27 mouse cellular contexts compared by ENCODE assay signal in genomic region chr8:65085680-65086079, GRCm38 (mm10). TPM values are rescaled to one million over a fixed set of nuclear protein-coding genes. Genes with fewer than 3 reads are reported as not detected.
DNase-seq lines count a peak whose midpoint lies in the region; ATAC-seq and TF ChIP-seq lines count a peak whose summit lies in the region.
"Had no signal": no experiment of that assay in that cellular context is flagged by ENCODE, and none has a peak within 500 bp of the region (broad histone marks: within the 10 kb centered on the region; RNA-seq: fewer than 3 reads in every experiment).

No protein-coding gene starts in this region.

- TF ChIP-seq POLR2A in kidney, adult 2 months (IDR thresholded peaks at IDR 0.05; ENCODE audit: low read depth, low read length): no peak

- no peak for ATAC-seq in midbrain, postnatal 0 days (ENCODE audit: low FRiP score)
- ATAC-seq: activated CD4-positive, CD25-positive, alpha-beta regulatory T cell, adult 4 months; forebrain, embryonic 13.5 days had no signal

- H3K9ac ChIP-seq in midbrain, postnatal 0 days (replicated peaks; ENCODE audit: low read length, poor library complexity, severe bottlenecking): no peak overlapping the region
- H3K9ac ChIP-seq: embryonic facial prominence, embryonic 12.5 days; forebrain, embryonic 13.5 days; limb, embryonic 15.5 days; lung, embryonic 15.5 days; midbrain, embryonic 12.5 days; neural tube, embryonic 12.5 days had no signal

- no peaks in the 10 kb centered on the region for H3K27me3 ChIP-seq in kidney, adult 2 months (replicated peaks; ENCODE audit: control insufficient read depth, insufficient read depth, low read length)
- H3K27me3 ChIP-seq in midbrain, postnatal 0 days (ENCODE audit: insufficient read depth, low read length): no peaks in the 10 kb centered on the region
- H3K27me3 ChIP-seq in midbrain, embryonic 10.5 days (ENCODE audit: low read depth, poor library complexity, severe bottlenecking): no peaks in the 10 kb centered on the region
- H3K27me3 ChIP-seq: embryonic facial prominence, embryonic 12.5 days; forebrain, embryonic 13.5 days; limb, embryonic 15.5 days; lung, embryonic 15.5 days; midbrain, embryonic 12.5 days; neural tube, embryonic 12.5 days had no signal

- DNase-seq in kidney, adult 2 months: no peak
- DNase-seq in kidney, adult 18-20 months: no peak
- no peak for DNase-seq in midbrain, postnatal 0 days (ENCODE audit: low spot score)
- DNase-seq in midbrain, embryonic 10.5 days (ENCODE audit: low spot score): no peak
- peak; percentile 8 for DNase-seq in NIH3T3 (ENCODE audit: low read depth)
- DNase-seq in gastrocnemius, postnatal 14 days: no peak
- DNase-seq in cerebellum, adult 18-20 months: no peak
- DNase-seq: adrenal gland, postnatal 14 days; cerebellum, adult 8-10 months; gastrocnemius, postnatal 25 days; kidney, adult 9 months; kidney, postnatal 4 days; right cerebral cortex, adult 18-20 months had no signal

- H3K27ac ChIP-seq in kidney, adult 2 months (ENCODE audit: insufficient read depth, low read depth, low read length): no peak overlapping the region
- H3K27ac ChIP-seq in midbrain, postnatal 0 days (ENCODE audit: low read depth, low read length): no peak overlapping the region
- no peak overlapping the region for H3K27ac ChIP-seq in midbrain, embryonic 10.5 days (replicated peaks)
- H3K27ac ChIP-seq: embryonic facial prominence, embryonic 12.5 days; forebrain, embryonic 13.5 days; limb, embryonic 15.5 days; lung, embryonic 15.5 days; midbrain, embryonic 12.5 days; neural tube, embryonic 12.5 days had no signal

- no peaks in the 10 kb centered on the region for H3K9me3 ChIP-seq in midbrain, postnatal 0 days (ENCODE audit: low read length)
- H3K9me3 ChIP-seq in midbrain, embryonic 10.5 days (replicated peaks): no peaks in the 10 kb centered on the region
- H3K9me3 ChIP-seq: embryonic facial prominence, embryonic 12.5 days; forebrain, embryonic 13.5 days; limb, embryonic 15.5 days; lung, embryonic 15.5 days; midbrain, embryonic 12.5 days; neural tube, embryonic 12.5 days had no signal

- no peaks in the 10 kb centered on the region for H3K36me3 ChIP-seq in kidney, adult 2 months (ENCODE audit: control insufficient read depth, insufficient read depth, low read length)
- no peaks in the 10 kb centered on the region for H3K36me3 ChIP-seq in midbrain, postnatal 0 days (ENCODE audit: insufficient read depth, low read length)
- no peaks in the 10 kb centered on the region for H3K36me3 ChIP-seq in midbrain, embryonic 10.5 days
- H3K36me3 ChIP-seq: embryonic facial prominence, embryonic 12.5 days; limb, embryonic 15.5 days; lung, embryonic 15.5 days; midbrain, embryonic 12.5 days; neural tube, embryonic 12.5 days had no signal

- no peak overlapping the region for H3K4me2 ChIP-seq in midbrain, postnatal 0 days (ENCODE audit: low read depth, low read length, poor library complexity, severe bottlenecking)
- H3K4me2 ChIP-seq: embryonic facial prominence, embryonic 12.5 days; forebrain, embryonic 13.5 days; limb, embryonic 15.5 days; lung, embryonic 15.5 days; midbrain, embryonic 12.5 days; neural tube, embryonic 12.5 days had no signal

- TF ChIP-seq CTCF in kidney, adult 2 months (conservative IDR thresholded peaks at IDR 0.05; ENCODE audit: insufficient read depth, insufficient read length, low read depth, low read length): 0 out of 2 replicates have a peak, but pooled peaks have one; percentile 20
- peak; percentile 30 for TF ChIP-seq CTCF in midbrain, postnatal 0 days (IDR thresholded peaks at IDR 0.05)

- H3K4me3 ChIP-seq in kidney, adult 2 months (ENCODE audit: insufficient read depth, low read depth, low read length): no peak overlapping the region
- H3K4me3 ChIP-seq in midbrain, postnatal 0 days (ENCODE audit: low read depth, low read length): no peak overlapping the region
- no peak overlapping the region for H3K4me3 ChIP-seq in midbrain, embryonic 10.5 days
- H3K4me3 ChIP-seq: embryonic facial prominence, embryonic 12.5 days; erythroblast, embryonic 14.5 days; forebrain, embryonic 13.5 days; limb, embryonic 15.5 days; lung, embryonic 15.5 days; midbrain, embryonic 12.5 days; neural tube, embryonic 12.5 days had no signal

- no peaks in the 10 kb centered on the region for H3K4me1 ChIP-seq in kidney, adult 2 months (ENCODE audit: control insufficient read depth, insufficient read depth, low read length)
- no peaks in the 10 kb centered on the region for H3K4me1 ChIP-seq in midbrain, postnatal 0 days (ENCODE audit: insufficient read depth, low read length)
- H3K4me1 ChIP-seq in midbrain, embryonic 10.5 days: peaks cover 8% of the 10 kb centered on the region; the same call in 1 of the 2 replicates
- H3K4me1 ChIP-seq: embryonic facial prominence, embryonic 12.5 days; lung, embryonic 15.5 days had no signal

- WGBS in kidney, adult 2 months: 73% methylated on average over 2 of the region's 2 CpGs
- WGBS in midbrain, postnatal 0 days: 79% methylated on average over 2 of the region's 2 CpGs
- WGBS in midbrain, embryonic 10.5 days: 67% methylated on average over 2 of the region's 2 CpGs

- intact Hi-C loops in gastrocnemius, postnatal 14 days (cut with DNase I; ENCODE audit: low total_unique reads): no loop called here

RNA-seq across cellular contexts. Expression of gene Gm10663, which starts 10.8 kb away (rescaled TPM):
- not detected in 2 replicates for polyA plus RNA-seq in kidney, adult 2 months (2012; rRNA removed)
- total RNA-seq in midbrain, postnatal 0 days (2014; rRNA removed): not detected in 2 replicates
- polyA plus RNA-seq in midbrain, postnatal 0 days (2015; fragmentation: Nextera tagmentation; extraction: Ambion mirVana): not detected in 2 replicates
- polyA plus RNA-seq in midbrain, embryonic 10.5 days (2016; fragmentation: Nextera tagmentation; extraction: Ambion mirVana): not detected in 2 replicates
- not detected for total RNA-seq in gastrocnemius, postnatal 14 days (2021)
- total RNA-seq: adrenal gland, postnatal 14 days; common myeloid progenitor, adult 5-6 weeks; gastrocnemius, postnatal 25 days; heart, adult 8-10 months; hematopoietic stem cell, adult 5-6 weeks; left cerebral cortex, adult 18-20 months; left cerebral cortex, postnatal 36 days had no signal
- polyA plus RNA-seq: activated CD4-positive, CD25-positive, alpha-beta regulatory T cell, adult 4 months; embryonic facial prominence, embryonic 12.5 days; erythroblast, embryonic 14.5 days; forebrain, embryonic 13.5 days; heart, embryonic 16.5 days; limb, embryonic 15.5 days; lung, embryonic 15.5 days; midbrain, embryonic 12.5 days; neural tube, embryonic 12.5 days had no signal

RNA-seq across cellular contexts. Expression of gene BC030870, which starts 43.7 kb away (rescaled TPM):
- 0.08 TPM in 1 of 2 replicates, not detected in the other for polyA plus RNA-seq in kidney, adult 2 months (2012; rRNA removed)
- total RNA-seq in midbrain, postnatal 0 days (2014; rRNA removed): not detected in 2 replicates
- polyA plus RNA-seq in midbrain, postnatal 0 days (2015; fragmentation: Nextera tagmentation; extraction: Ambion mirVana): 0.10 and 0.15 TPM in 2 replicates
- not detected in 2 replicates for polyA plus RNA-seq in midbrain, embryonic 10.5 days (2016; fragmentation: Nextera tagmentation; extraction: Ambion mirVana)
- not detected for total RNA-seq in gastrocnemius, postnatal 14 days (2021)
- total RNA-seq: adrenal gland, postnatal 14 days; common myeloid progenitor, adult 5-6 weeks; gastrocnemius, postnatal 25 days; heart, adult 8-10 months; hematopoietic stem cell, adult 5-6 weeks; left cerebral cortex, adult 18-20 months; left cerebral cortex, postnatal 36 days had no signal
- polyA plus RNA-seq: erythroblast, embryonic 14.5 days; forebrain, embryonic 13.5 days; limb, embryonic 15.5 days; midbrain, embryonic 12.5 days; neural tube, embryonic 12.5 days had no signal

RNA-seq across cellular contexts. Expression of gene Apela, which starts 48.5 kb away (rescaled TPM):
- 79.9 and 119 TPM in 2 replicates for polyA plus RNA-seq in kidney, adult 2 months (2012; rRNA removed)
- total RNA-seq in midbrain, postnatal 0 days (2014; rRNA removed): not detected in 2 replicates
- polyA plus RNA-seq in midbrain, postnatal 0 days (2015; fragmentation: Nextera tagmentation; extraction: Ambion mirVana): 0.54 and 0.64 TPM in 2 replicates
- 1.5 and 1.6 TPM in 2 replicates for polyA plus RNA-seq in midbrain, embryonic 10.5 days (2016; fragmentation: Nextera tagmentation; extraction: Ambion mirVana)
- not detected for total RNA-seq in gastrocnemius, postnatal 14 days (2021)
- total RNA-seq: adrenal gland, postnatal 14 days; common myeloid progenitor, adult 5-6 weeks; gastrocnemius, postnatal 25 days; heart, adult 8-10 months; hematopoietic stem cell, adult 5-6 weeks; left cerebral cortex, adult 18-20 months; left cerebral cortex, postnatal 36 days had no signal
- polyA plus RNA-seq: activated CD4-positive, CD25-positive, alpha-beta regulatory T cell, adult 4 months; erythroblast, embryonic 14.5 days had no signal

Comparison
In these comparisons a context has a peak if more than half of its experiments do, and no peak if none do; other contexts are left out.
1. RNA of gene Apela, which starts 48.5 kb away (polyA plus RNA-seq): 79.9 to 119 TPM in kidney, adult 2 months; 1.5 to 1.6 TPM in midbrain, embryonic 10.5 days and 0.54 to 0.64 TPM in midbrain, postnatal 0 days; every median in the first group is over 10 times any median in the second.